Mouse (Mus musculus) liver, postnatal 0 days (tissue): ENCODE results near the gene Chpf. TPM values are rescaled to one million over a fixed set of nuclear protein-coding genes. Genes with fewer than 3 reads are reported as not detected.
A peak's percentile ranks its signal among the peaks of the same experiment; 100 is the strongest.

Experiments
- ATAC-seq: fragments of 200-750 bp; cut with Nextera tagmentation; 2 replicates; pipeline ENCODE4 v1.8.0; 2017; ENCODE audit warnings: mild to moderate bottlenecking, moderate library complexity
- DNase-seq: peaks from one replicate; pipeline ENCODE4 v3.0.0-alpha.2; 2016
- H3K27ac ChIP-seq: fragments of 300-500 bp; sonication (generic); 2 replicates; pipeline ENCODE4 v1.5.1; 2014; ENCODE audit warnings: antibody characterized with exemption, moderate library complexity, mild to moderate bottlenecking, low read depth
- H3K27me3 ChIP-seq: fragments of 300-500 bp; sonication (generic); 2 replicates; pipeline ENCODE4 v1.6.1; 2014; ENCODE audit warnings: low read length, control low read depth, mixed read lengths; ENCODE audit not compliant: insufficient read depth
- H3K36me3 ChIP-seq: fragments of 300-500 bp; sonication (generic); replicated peaks from 2 replicates; pipeline ENCODE4 v1.6.1; 2014; ENCODE audit warnings: mild to moderate bottlenecking, control low read depth, low read length, moderate library complexity, mixed read lengths; ENCODE audit not compliant: insufficient read depth
- H3K4me1 ChIP-seq: fragments of 300-500 bp; sonication (generic); 2 replicates; pipeline ENCODE4 v1.6.1; 2014; ENCODE audit warnings: antibody characterized with exemption, mild to moderate bottlenecking, control low read depth; ENCODE audit not compliant: insufficient read depth
- H3K4me2 ChIP-seq: fragments of 300-500 bp; sonication (generic); 2 replicates; pipeline ENCODE4 v1.6.1; 2014; ENCODE audit warnings: low read depth, mild to moderate bottlenecking, low read length, moderate library complexity, mixed read lengths
- H3K4me3 ChIP-seq: fragments of 300-500 bp; sonication (generic); 2 replicates; pipeline ENCODE4 v1.5.1; 2014; ENCODE audit warnings: low read depth, low read length
- H3K9ac ChIP-seq: fragments of 300-500 bp; sonication (generic); replicated peaks from 2 replicates; pipeline ENCODE4 v1.6.1; 2014; ENCODE audit warnings: mild to moderate bottlenecking, moderate library complexity
- H3K9me3 ChIP-seq: fragments of 300-500 bp; sonication (generic); 2 replicates; pipeline ENCODE4 v1.6.1; 2016; ENCODE audit warnings: mild to moderate bottlenecking, control low read depth, low read length, mixed read lengths
- CTCF ChIP-seq: sonication (generic); IDR thresholded peaks from 2 replicates; pipeline ENCODE4 v1.5.1; 2016; ENCODE audit warnings: antibody characterized with exemption, low read depth
- EP300 ChIP-seq: IDR thresholded peaks from 2 replicates; pipeline ENCODE4 v1.6.1; 2016; ENCODE audit warnings: antibody characterized with exemption, low read depth, mild to moderate bottlenecking
- WGBS: fragments of 180-500 bp; shearing (Covaris S2); extraction: QIAGEN DNeasy Blood & Tissue Kit; methylation state at CpG from one replicate; pipeline ENCODE4 v1.1.7; 2014; ENCODE audit not compliant: insufficient replicate concordance; 5-methylcytosine and 5-hydroxymethylcytosine counted together
- polyA plus RNA-seq: library from polyadenylated mRNA; unstranded; fragments of >200 nt; fragmentation: Nextera tagmentation; extraction: Ambion mirVana; gene quantifications from 2 replicates; pipeline ENCODE4 v1.2.1, GENCODE M21; 2015

Gene Chpf
- polyA plus RNA-seq, 1 experiment from 2014 or later, result 3.3 TPM

DNA sequence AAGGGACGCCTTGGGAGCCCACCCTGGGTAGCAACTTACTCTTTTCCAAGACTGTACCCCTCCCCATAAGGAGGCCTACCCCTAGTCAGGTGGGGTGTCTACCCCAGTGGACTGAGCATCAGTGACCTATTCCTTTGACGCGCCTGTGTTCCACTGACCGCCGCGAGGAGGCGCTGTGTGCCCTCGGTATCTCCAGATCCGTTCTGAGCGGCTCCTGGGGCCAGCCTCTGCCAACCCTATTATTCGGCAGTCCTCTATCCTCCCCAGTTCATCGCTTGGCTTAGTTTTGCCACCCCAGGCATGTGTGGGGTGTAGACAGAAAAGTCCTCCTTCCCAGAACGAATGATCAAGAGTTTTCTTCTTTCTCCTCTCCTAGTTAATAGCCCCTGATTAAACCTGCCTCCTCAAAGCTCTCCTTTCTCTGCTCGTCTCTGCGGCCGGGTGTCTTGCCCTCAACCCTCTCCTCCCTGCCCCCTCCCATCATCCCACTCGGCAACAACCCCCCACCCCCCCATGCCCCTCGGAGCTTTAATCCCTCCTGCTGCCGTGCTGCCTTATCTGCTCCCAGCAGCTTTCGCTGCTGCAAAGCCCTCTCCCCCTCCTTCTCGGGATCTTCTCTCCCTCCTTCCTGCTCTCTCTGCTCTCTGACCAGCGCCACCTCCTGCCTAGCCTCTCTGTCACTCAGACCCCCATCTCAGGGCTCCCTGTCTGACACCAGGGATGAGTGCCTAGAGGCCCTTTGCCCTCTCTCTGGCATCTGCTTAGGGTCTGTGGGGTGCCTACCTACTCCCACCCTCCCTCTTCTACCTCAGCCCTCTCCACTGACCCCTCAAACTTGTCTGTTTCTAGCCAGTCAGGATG is 33.1 kb downstream of the Chpf start:
- Histone ChIP-seq H3K36me3 (0 out of 2 replicates have a peak, but pooled peaks cover 7% of the 10 kb centered on the region), H3K4me2 (peak overlapping the region; percentile 63), H3K27ac (no peak overlapping the region), H3K9me3 (no peaks in the 10 kb centered on the region), H3K4me1 (peaks cover 39% of the 10 kb centered on the region), H3K4me3 (peak overlapping the region; percentile 11; the same call in 1 of the 2 replicates), H3K27me3 (peaks cover 49% of the 10 kb centered on the region), H3K9ac (no peak overlapping the region)
- ATAC-seq, result peak; percentile 74
- WGBS, result 3% methylated on average over 22 of the region's 22 CpGs
- DNase-seq, result peak; percentile 87
- TF ChIP-seq EP300 (no peak), CTCF (peak; percentile 95)

- no peak for TF ChIP-seq EP300
- no peak for TF ChIP-seq CTCF
- Histone ChIP-seq H3K27me3 (peaks cover 41% of the 10 kb centered on the region), H3K4me2 (peak overlapping the region; percentile 27), H3K9me3 (no peaks in the 10 kb centered on the region), H3K27ac (no peak overlapping the region), H3K9ac (no peak overlapping the region), H3K4me1 (peaks cover 34% of the 10 kb centered on the region), H3K36me3 (0 out of 2 replicates have a peak, but pooled peaks cover 7% of the 10 kb centered on the region), H3K4me3 (no peak overlapping the region)
- WGBS, result 8% methylated on average over 8 of the region's 9 CpGs
- ATAC-seq (peak; percentile 25), DNase-seq (no peak)
Observed at GRCm38 (mm10) chr1:75445141-75445701, 33.9 kb downstream of the Chpf start.

GRCm38 (mm10) chr1:75444208-75444607 is 34.9 kb downstream of the Chpf start:
- H3K27me3 ChIP-seq, result peaks cover 31% of the 10 kb centered on the region
- 0 out of 2 replicates have a peak, but pooled peaks cover 7% of the 10 kb centered on the region for H3K36me3 ChIP-seq
- ATAC-seq, result no peak
- no peak for DNase-seq
- no peak overlapping the region for H3K4me3 ChIP-seq
- 43% methylated on average over 3 of the region's 3 CpGs for WGBS
- no peak overlapping the region for H3K27ac ChIP-seq
- no peaks in the 10 kb centered on the region for H3K9me3 ChIP-seq
- no peak overlapping the region for H3K4me2 ChIP-seq
- H3K4me1 ChIP-seq, result peaks cover 24% of the 10 kb centered on the region
- H3K9ac ChIP-seq, result no peak overlapping the region
- TF ChIP-seq CTCF (no peak), EP300 (no peak)

GRCm38 (mm10) chr1:75443247-75444024 is 35.7 kb downstream of the Chpf start:
- no peak for TF ChIP-seq EP300
- TF ChIP-seq CTCF, result no peak
- WGBS, result 60% methylated on average over 13 of the region's 13 CpGs
- DNase-seq (no peak), ATAC-seq (no peak)
- Histone ChIP-seq H3K4me1 (peaks cover 20% of the 10 kb centered on the region), H3K36me3 (0 out of 2 replicates have a peak, but pooled peaks cover 7% of the 10 kb centered on the region), H3K9me3 (no peaks in the 10 kb centered on the region), H3K27ac (no peak overlapping the region), H3K27me3 (peaks cover 23% of the 10 kb centered on the region), H3K9ac (no peak overlapping the region), H3K4me2 (no peak overlapping the region), H3K4me3 (no peak overlapping the region)

GRCm38 (mm10) chr1:75442811-75443210 is 36.3 kb downstream of the Chpf start:
- Histone ChIP-seq H3K27ac (no peak overlapping the region), H3K4me1 (peaks cover 16% of the 10 kb centered on the region), H3K27me3 (peaks cover 17% of the 10 kb centered on the region), H3K4me2 (no peak overlapping the region), H3K9me3 (no peaks in the 10 kb centered on the region), H3K36me3 (0 out of 2 replicates have a peak, but pooled peaks cover 10% of the 10 kb centered on the region), H3K9ac (no peak overlapping the region), H3K4me3 (no peak overlapping the region)
- ATAC-seq, result no peak
- TF ChIP-seq EP300 (no peak), CTCF (no peak)
- WGBS, result 75% methylated on average over 8 of the region's 8 CpGs
- DNase-seq, result no peak
